Mouse (Mus musculus) brain, adult 2 months (tissue): Measurements from ENCODE around the gene Uap1.

ENCODE experiments used
- DNase-seq: peaks from one replicate; pipeline ENCODE4 v3.0.0; 2011; ENCODE audit warnings: low read depth, low spot score

The Uap1 gene

DNA sequence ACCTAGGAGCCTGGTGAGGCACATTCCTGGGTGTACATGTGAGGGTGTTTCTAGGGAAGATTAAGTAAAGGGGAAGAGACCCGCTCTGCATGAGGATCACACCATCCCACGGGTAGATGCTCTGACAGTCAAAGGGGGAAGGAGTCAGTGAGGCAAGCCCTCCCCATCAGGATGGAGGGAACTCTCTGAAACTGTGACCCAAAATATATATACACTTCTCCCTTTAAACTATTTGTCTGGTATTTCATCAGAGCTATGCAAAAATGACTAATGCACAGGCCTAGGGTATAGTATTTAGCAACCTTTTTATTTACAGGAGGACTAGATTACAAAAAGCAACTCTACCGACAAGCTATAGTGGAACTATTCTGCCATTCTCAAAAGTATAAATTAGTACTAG, 9.8 kb downstream of the Uap1 start:
- no peak for DNase-seq

DNA sequence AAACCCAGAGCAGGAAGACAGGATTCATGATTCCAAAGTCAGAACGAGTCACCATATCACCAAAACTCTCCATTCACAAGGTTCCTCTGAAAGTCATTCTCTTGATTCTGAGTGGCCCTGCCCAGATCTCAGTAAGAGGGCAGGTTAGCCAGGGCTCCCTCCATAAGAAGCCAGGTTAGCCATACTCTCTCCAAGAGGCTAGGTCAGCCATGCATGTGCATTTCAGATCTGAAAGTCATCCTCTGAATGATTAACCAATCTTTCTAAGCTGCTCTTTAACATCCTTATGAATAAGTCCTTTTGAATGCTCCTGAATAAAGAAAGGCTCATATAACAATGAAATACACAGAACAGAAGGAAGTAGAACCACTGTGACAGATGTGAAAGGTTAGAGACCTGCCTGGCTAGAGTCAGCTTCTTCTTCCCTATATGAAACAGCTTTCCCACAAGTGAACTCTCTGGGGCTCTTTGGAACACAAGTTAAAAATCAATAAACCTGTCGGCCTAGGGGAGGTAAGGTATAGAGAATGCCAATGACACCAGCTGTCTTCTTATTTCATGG, 10.6 kb downstream of the Uap1 start:
- no peak for DNase-seq

DNA sequence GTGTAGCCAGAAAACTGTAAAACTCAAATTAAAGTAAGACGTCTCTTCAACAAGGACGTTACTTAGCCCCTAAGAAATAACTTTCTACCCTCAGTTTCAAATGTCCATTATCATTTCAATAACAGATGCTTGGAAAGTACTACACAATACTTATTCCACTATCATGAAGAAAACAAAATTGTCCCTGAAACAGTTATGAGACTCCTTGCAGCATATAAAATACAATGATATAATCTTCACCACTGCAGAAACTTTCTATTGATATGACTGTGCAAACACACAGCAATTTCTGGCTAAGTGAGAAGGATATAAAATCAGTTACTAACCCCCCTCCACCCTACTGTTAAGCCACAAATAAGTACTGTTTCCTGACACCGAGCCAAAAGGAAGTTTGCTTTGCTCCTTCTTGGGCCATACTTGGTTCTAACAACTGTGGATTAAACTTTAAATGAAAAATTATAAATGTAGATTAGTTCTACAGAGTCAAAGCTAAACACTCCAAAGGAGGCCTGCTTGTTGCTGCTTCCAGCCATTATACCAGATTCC, 11.3 kb downstream of the Uap1 start:
- no peak for DNase-seq

DNA sequence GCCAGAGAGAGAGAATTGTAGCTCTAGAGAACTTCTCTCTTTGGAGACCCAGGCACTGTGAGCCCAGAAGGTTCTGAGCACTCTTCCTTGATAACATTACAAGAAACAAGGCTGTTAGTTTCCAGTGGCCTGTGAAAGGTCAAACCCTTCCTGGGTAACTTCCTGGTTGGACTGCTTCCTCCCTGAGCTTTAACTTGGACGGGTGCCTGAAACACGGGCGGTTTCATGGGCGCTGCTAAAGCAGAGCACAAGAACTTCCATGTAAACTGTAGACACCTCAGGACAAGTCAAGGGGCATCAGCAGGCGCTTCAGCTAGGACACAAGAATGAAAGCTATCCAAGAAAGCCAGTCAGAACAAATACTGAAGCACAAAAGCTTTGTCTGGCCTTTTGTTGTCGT, 12.9 kb downstream of the Uap1 start:
- DNase-seq: peak; percentile 28

DNA sequence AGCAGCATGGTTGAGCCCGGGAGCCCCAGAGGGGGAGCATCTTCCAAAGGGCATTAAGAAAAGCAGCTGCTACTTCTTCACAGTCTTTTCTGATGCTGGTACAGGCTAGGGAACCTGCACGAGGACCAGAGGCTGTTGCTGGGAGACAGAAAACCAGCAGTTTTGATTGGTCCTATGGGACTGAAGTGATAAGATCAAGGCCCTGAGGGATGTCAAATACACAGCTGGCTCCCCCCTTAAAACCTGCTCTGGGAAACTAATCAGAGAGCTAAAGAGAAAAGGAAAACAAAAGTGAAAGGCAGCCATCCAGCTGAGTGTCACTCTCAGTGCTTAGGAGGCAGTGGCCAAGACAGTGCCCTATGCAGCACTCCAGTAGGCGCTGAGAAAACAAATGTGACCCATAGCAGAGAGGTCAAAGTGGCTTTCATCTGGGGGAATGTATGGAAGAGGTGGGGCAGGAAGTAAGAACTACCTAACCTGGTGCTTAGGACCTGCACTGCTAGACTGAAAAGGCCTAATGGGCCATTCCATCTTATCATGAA, 14.3 kb downstream of the Uap1 start:
- DNase-seq: no peak

DNA sequence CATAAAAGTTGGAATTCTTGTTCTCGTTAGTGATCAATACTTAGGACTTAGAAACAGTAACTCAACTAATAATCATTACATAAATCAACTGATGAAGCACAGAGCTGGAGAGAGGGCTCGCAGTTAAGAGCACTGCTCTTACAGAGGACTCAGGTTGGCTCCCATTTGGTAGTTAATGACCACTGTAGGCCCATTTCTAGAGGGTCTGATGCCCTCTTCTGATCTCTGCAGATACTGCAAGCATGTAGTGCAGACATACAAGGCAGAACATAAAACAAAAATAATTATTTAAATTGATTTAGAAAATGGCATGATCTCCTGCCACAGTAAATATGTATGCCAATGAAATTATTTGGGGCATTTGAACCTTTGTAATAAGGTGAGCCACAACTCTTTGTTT, 15.1 kb downstream of the Uap1 start:
- no peak for DNase-seq

DNA sequence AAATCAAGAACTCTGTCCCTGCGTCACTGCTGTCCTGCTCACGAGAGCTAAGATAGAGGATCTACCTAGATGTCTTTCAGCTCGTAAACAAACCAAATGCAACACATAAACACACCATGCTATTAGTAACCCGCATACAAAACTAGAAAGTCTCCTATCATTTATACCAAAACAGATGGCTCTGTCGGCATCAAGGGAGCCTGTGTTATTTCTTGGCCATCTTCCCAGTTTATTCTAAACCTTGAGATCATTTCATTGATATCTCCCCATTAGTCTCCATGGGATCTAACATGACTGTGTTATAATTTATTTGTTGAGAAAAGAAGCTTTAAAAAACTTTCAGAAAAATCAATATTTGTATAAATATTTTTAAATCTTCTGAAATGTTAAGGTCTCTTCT, 19.0 kb downstream of the Uap1 start:
- DNase-seq: peak; percentile 38

DNA sequence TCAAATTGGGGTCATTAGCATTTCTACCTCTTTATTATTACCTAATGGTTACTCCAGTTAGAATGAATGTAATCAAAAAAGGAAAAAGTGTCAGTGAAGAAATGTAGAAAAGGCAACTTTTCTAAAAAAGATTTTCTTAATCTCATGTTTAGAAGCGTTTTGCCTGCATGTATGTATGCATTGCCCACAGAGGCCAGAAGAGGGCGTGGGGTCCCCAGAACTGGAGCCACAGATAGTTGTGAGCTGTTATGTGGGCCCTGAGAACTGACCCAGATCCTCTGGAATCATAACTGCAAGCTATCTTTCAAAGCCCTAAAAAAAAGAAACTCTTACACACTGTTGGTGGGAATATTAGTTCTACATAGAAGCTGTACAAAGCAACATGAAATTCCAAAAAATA, 19.5 kb downstream of the Uap1 start:
- no peak for DNase-seq

DNA sequence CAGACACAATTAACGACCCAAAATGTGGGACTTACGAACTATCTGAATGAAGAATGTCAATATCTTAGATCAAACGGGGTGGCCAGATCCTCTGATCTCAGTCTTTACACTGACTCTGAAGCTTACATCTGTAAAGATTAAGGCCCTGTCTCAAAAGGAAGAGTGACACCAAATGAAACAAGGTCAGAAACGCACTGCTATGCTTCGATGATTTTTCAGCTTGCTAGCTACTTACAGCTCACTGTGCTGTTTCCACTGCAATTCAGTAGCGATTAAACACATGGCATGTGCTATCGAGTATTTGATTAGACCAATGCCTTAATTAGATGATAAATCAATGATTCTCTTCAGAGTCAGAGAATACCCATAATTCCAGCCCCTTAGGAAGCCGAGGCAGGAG, 20.8 kb downstream of the Uap1 start:
- no peak for DNase-seq

DNA sequence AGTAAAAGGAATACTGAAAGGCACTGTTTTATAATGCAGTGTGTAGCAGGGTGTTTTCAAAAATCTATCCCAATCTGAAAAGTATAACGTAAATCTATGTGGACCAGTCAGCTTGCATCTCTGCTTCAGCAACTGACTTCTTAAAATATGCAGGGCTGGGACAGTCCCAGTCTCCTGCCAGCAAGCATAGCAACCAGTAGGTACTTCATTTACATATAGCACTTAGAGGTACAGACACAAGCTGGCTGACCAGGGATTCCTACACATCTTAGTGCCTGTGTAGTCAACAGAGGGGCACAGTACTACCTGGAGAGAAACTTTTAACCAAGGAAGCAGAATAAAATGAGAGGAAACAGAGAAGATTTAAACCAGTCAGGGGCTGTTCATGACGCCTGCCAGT, 22.2 kb downstream of the Uap1 start:
- DNase-seq: no peak

DNA sequence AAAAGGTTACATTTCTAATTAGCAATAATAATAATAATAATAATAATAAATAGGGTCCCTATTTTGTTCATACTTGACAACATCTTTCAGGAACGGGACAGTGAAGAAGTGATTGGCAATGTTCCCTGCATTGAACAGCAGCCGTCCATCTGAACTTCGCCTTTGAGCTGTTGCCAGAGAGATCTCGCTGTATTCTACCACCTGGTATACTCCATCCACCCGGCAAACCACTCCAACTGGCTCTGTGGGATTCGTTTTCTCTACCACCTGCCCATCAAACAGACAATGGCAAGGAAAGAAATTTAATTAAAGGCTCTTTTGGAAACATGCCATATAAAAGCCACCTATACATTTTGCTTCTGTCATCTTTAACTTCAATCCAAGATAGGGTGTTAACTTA, 23.9 kb downstream of the Uap1 start:
- no peak for DNase-seq

DNA sequence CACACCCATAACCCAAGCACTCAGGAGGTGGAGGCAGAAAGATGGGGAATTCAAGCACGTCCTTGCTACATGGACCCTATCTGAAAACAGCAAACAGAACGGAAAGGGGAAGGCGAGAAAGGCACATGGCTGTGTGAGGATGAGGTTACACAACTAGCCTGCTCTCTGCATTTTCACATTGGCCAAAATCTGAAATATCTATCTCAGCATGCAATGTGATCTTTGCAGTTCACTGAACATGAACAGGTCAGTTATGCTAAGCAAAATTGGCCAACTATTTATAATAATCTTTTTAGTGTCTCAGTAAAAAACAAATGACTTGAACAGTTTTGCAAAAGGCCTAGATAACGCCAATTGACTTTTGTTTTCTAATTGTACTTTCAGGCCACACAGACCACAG, 25.0 kb downstream of the Uap1 start:
- no peak for DNase-seq

DNA sequence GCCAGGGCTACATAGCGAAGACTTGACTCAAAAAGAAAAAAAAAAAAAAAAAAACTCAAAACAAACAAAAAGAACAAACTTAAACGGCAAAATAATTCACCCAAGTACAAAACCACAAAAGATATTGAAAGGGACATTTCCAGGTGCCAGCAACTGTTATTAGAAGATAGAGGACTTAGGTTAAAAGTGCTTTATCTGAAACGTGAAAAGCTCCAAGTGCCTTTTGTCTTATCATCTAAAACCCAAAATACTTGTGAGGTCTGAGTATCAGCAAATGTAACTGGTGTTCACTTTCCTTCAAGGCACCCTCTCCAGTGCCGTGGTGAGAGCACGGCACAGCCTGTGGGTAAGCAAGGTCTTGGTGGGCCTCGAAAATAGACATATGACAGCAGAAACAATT, 26.2 kb downstream of the Uap1 start:
- no peak for DNase-seq

DNA sequence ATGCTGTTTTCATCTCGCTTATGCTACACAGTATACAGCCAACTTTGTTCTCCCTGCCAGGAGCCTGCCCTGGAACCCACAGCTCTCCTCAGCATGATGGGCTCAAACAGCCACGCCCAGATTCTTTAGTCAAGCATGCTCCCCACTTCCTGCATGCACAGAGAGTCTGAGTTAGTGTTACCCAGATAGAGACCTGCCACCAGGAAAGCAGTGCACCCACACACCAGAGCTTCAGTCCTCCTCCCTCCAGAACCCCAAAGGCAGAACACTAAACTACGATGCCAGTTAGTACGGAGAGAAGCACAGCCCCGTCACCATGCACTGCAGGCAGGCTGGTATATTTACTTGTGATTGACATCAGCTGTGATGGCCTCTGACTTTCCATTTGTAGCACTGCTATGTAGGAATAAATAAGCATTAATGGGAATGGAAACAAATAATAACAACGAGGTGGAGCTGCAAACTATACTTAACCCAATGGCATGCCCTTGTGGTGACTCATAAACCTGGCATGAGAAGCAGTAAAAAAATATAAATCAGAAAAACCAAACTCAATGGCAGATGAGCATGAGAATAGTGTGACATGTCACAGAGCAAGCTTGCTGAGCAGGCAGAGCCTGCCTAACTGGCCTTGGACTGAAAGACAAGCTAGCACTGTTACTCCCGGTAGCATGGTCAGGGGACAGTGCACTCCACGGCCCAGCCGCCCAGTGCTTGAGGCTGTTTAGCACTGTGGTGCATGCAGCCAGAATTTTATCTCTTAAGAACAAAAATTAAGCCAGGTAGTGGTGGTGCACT, 26.9 kb downstream of the Uap1 start:
- no peak for DNase-seq

DNA sequence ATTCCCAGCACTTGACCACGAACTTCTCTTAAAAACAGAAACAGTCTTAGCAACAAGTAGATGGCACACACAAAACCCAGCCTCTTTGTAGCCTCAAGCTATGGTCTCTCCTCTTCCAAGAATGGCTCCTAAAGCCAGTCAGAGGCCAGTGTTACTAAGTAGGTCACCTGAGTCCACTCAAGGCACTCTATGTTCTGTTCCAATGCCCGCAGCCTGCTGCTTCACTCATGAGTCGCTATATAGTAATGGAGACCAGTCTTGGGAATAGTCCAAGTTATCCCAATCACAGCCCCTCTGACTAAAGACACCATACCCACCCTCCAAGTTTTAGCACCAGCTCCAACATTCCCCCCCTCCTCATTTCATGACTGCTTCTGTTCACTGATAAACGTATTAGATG, 29.2 kb downstream of the Uap1 start:
- no peak for DNase-seq

DNA sequence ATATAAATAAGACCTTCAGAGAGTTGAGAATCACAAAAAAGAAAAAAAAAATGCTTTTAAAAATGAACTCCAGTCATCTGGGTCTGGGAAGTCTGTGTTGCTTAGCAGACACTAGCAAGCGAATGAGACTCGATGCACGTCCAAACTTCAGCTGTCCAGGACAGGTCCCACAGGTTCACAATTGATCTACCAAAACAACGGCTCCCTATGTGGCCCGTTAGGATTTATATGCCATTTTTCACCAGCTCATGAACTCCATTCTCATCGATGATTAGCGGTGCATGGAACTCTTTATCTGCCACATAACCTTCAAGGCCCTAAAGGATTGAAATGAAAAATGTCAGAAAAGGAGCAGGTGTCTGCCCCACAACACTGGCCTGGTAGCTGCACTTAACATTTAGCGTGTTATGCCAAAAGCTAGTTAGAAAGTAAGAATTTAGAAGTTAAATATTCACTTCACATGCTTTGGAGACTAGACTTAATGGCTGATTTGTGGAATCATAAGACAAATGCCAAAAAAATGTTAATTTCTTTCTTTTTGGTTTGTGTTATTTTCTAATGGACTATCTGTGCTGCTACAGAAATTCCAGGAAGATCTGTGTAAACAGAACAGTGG, 32.4 kb downstream of the Uap1 start:
- no peak for DNase-seq

DNA sequence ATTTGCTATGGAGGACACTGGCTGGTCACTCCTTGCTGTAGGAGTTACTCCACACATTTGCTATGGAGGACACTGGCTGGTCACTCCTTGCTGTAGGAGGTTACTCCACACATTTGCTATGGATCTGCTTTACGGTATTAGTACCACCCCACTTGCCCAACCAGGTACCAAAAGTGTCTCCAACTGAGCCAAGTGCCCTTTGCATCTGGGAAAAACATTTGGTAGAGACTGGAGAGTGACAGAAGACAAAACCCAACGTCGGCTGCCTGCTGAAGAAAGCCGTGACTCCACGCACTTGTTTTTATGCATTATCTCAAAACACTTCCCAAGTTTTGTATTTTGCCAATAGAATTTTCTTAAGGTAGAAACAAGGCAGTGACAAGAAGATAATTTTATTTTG, 33.1 kb downstream of the Uap1 start:
- no peak for DNase-seq

DNA sequence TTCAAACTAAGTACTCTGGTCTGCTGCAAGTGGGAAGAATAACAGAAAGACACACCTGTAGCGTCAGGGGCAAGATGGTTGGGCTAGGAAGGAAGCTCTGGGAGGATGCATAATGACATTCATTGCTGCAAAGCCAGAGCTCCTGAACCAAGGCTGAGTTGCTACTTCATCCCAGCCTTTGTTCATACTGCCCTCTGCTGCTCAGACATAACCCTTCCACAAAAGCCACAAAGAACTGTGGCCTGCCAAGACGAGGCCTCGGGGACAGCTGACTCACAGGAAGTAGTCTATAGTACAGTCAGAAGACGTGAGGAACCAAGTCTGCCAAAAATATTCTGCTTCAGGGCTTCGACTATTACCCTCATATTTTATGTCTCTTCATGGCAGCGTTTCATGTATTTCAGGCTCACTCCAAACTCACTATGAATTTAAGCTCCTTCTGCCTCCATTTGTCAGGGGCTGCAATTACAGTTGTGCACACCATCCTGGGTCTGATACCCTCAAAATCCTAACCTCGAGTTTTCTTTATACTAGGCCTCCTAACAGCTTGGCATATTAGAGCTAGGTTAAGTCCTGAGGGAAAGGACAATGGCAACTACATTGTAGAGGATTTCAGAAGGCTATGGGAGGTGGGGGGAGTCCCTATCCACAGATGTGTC, 38.3 kb downstream of the Uap1 start:
- DNase-seq: peak; percentile 91

DNA sequence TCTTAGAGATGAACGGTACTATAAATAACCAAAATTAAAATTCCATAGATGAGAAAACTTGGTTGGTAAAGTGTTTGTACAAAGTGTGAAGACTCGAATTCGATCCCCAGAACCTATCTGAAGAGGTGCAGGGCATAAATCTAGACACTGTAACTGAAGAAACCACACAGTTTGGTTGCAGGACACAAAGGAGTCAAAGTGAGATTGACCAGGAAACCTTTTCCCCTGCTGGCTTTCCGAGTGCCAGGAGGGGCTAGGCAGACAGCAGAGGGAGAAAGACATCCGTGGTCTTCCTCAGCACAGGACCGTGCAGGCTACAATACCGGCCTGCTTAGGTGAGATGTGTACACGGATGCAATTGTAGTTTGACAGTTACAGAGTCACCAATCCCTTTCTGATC, 40.5 kb downstream of the Uap1 start:
- DNase-seq: no peak

DNA sequence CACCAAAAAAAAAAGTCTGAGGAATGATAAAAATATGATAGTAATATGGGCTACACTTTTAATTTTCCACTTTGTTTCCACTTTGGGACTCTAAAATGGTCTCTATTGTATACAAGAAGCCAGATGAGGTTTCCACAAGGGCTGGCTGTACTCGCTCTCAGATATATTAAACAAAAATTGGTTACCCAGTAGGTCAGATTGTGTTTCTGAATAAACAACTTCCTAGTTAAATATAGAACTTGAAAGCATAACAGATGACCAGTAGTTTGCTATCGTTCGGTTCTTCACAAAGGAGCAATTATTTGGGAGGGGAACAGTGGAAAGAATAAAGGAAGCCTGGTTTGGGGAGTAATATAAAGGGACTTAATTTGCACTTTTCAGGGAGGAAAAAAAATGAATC, 43.8 kb downstream of the Uap1 start:
- no peak for DNase-seq

DNA sequence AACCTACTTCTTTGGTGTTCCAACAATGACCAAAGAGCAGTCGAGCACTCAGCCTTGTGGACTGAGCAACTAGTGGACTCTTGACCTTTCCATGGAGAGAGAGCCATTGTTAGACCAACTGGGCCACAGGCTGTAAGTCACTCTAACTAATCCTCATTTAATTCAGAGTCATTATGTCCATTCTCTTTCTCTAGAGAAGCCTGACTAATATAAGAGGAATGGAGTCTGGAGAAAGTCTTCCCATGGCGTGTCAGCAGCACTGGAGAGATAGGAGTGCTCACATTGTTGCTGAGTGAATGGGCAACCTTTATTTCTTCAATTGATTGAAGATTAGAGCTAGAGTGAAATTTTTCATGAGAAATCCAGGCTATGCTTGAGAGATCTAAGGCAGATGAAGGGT, 50.1 kb downstream of the Uap1 start:
- no peak for DNase-seq

DNA sequence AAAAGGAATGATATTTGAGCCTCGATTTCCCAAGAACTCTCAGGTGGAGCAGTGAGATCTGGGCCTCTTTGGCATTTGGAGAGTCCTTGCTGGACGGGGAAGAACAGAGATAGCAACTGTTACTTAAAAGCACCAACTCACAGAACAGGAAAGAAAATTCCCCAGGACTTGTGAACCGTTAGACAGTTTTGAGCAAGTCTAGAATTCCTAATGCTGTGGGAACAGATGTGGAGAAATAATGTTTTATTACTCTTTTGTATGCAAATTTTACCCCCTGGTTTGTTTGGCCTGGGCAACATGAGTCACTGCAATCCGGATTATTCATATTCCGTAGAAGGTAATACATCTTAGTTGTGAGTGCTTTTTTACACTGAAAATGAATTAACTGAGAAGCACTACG, 61.1 kb downstream of the Uap1 start:
- no peak for DNase-seq
